Mouse (Mus musculus): ENCODE results near the gene Elovl1. TPM values are rescaled to one million over a fixed set of nuclear protein-coding genes. Genes with fewer than 3 reads are reported as not detected.

Elovl1 gene
- polyA plus RNA-seq, 1 experiment from 2014 or later = 225 TPM

GRCm38 (mm10) chr4:118396433-118396832 lies 31.5 kb upstream of the Elovl1 start:
- peak; percentile 60 for ATAC-seq
- Histone ChIP-seq H3K9ac (ENCODE audit: low read depth, low read length) (no peak overlapping the region), H3K9me3 (ENCODE audit: control insufficient read depth) (no peaks in the 10 kb centered on the region), H3K4me3 (ENCODE audit: low read depth, low read length) (no peak overlapping the region), H3K27me3 (replicated peaks; ENCODE audit: control insufficient read depth, insufficient read depth, low read length) (no peaks in the 10 kb centered on the region), H3K4me1 (replicated peaks; ENCODE audit: control insufficient read depth, insufficient read depth, low read length) (no peaks in the 10 kb centered on the region), H3K36me3 (ENCODE audit: control insufficient read depth, insufficient read depth) (peaks cover 76% of the 10 kb centered on the region), H3K4me2 (replicated peaks; ENCODE audit: low read depth) (no peak overlapping the region), H3K27ac (ENCODE audit: low read depth, low read length) (peak overlapping the region; percentile 46)
- WGBS = 42% methylated on average over 3 of the region's 3 CpGs
- no peak for TF ChIP-seq CTCF (IDR thresholded peaks at IDR 0.05; ENCODE audit: low read depth)

GRCm38 (mm10) chr4:118398400-118398799 lies 29.5 kb upstream of the Elovl1 start:
- H3K4me3 ChIP-seq (ENCODE audit: low read depth, low read length) = no peak overlapping the region

GRCm38 (mm10) chr4:118401421-118401820 lies 26.5 kb upstream of the Elovl1 start:
- Histone ChIP-seq H3K9ac (ENCODE audit: low read depth, low read length) (no peak overlapping the region), H3K36me3 (ENCODE audit: control insufficient read depth, insufficient read depth) (peaks cover 71% of the 10 kb centered on the region), H3K4me2 (replicated peaks; ENCODE audit: low read depth) (no peak overlapping the region), H3K4me3 (ENCODE audit: low read depth, low read length) (no peak overlapping the region), H3K4me1 (replicated peaks; ENCODE audit: control insufficient read depth, insufficient read depth, low read length) (no peaks in the 10 kb centered on the region), H3K27ac (ENCODE audit: low read depth, low read length) (no peak overlapping the region), H3K27me3 (replicated peaks; ENCODE audit: control insufficient read depth, insufficient read depth, low read length) (no peaks in the 10 kb centered on the region), H3K9me3 (ENCODE audit: control insufficient read depth) (no peaks in the 10 kb centered on the region)
- 87% methylated on average over 3 of the region's 3 CpGs for WGBS
- no peak for ATAC-seq
- TF ChIP-seq CTCF (IDR thresholded peaks at IDR 0.05; ENCODE audit: low read depth) = no peak

More at GRCm38 (mm10) chr4:118398400-118398799, 29.5 kb upstream of the Elovl1 start:
- no peak overlapping the region for H3K9ac ChIP-seq (ENCODE audit: low read depth, low read length)
- H3K27me3 ChIP-seq (replicated peaks; ENCODE audit: control insufficient read depth, insufficient read depth, low read length) = no peaks in the 10 kb centered on the region
- no peak for ATAC-seq
- H3K9me3 ChIP-seq (ENCODE audit: control insufficient read depth) = no peaks in the 10 kb centered on the region
- H3K4me1 ChIP-seq (replicated peaks; ENCODE audit: control insufficient read depth, insufficient read depth, low read length) = no peaks in the 10 kb centered on the region
- no peak for TF ChIP-seq CTCF (IDR thresholded peaks at IDR 0.05; ENCODE audit: low read depth)
- H3K36me3 ChIP-seq (ENCODE audit: control insufficient read depth, insufficient read depth) = peaks cover 76% of the 10 kb centered on the region
- H3K4me2 ChIP-seq (replicated peaks; ENCODE audit: low read depth) = no peak overlapping the region
- H3K27ac ChIP-seq (ENCODE audit: low read depth, low read length) = no peak overlapping the region
- WGBS = 93% methylated on average over 6 of the region's 6 CpGs

- Histone ChIP-seq H3K4me1 (replicated peaks; ENCODE audit: control insufficient read depth, insufficient read depth, low read length) (no peaks in the 10 kb centered on the region), H3K9ac (ENCODE audit: low read depth, low read length) (no peak overlapping the region), H3K9me3 (ENCODE audit: control insufficient read depth) (no peaks in the 10 kb centered on the region), H3K4me3 (ENCODE audit: low read depth, low read length) (no peak overlapping the region), H3K36me3 (ENCODE audit: control insufficient read depth, insufficient read depth) (peaks cover 66% of the 10 kb centered on the region), H3K27me3 (replicated peaks; ENCODE audit: control insufficient read depth, insufficient read depth, low read length) (no peaks in the 10 kb centered on the region), H3K4me2 (replicated peaks; ENCODE audit: low read depth) (no peak overlapping the region), H3K27ac (ENCODE audit: low read depth, low read length) (no peak overlapping the region)
- ATAC-seq = no peak
- 84% methylated on average over 5 of the region's 5 CpGs for WGBS
- TF ChIP-seq CTCF (IDR thresholded peaks at IDR 0.05; ENCODE audit: low read depth) = no peak
Observed at GRCm38 (mm10) chr4:118401918-118402317, 26.0 kb upstream of the Elovl1 start.

GRCm38 (mm10) chr4:118402701-118403100 lies 25.2 kb upstream of the Elovl1 start:
- 92% methylated on average over 12 of the region's 12 CpGs for WGBS
- no peak for ATAC-seq

GRCm38 (mm10) chr4:118409142-118409900 lies 18.6 kb upstream of the Elovl1 start, which contains the start of the genes Szt2 and Med8:
TSS of gene Szt2 (minus strand) at chr4:118409273.
TSS of gene Med8 (plus strand) at chr4:118409337.
- H3K27ac ChIP-seq (ENCODE audit: low read depth, low read length) = peak within 1 kb of the TSS; percentile 73
- H3K36me3 ChIP-seq (ENCODE audit: control insufficient read depth, insufficient read depth) = peaks cover 26% of the 10 kb centered on the region
- peak within 1 kb of the TSS; percentile 83 for H3K4me3 ChIP-seq (ENCODE audit: low read depth, low read length)
- H3K9ac ChIP-seq (ENCODE audit: low read depth, low read length) = peak within 1 kb of the TSS; percentile 82
- H3K27me3 ChIP-seq (replicated peaks; ENCODE audit: control insufficient read depth, insufficient read depth, low read length) = no peaks in the 10 kb centered on the region
- H3K4me2 ChIP-seq (replicated peaks; ENCODE audit: low read depth) = peak within 1 kb of the TSS; percentile 81
- no peak for TF ChIP-seq CTCF (IDR thresholded peaks at IDR 0.05; ENCODE audit: low read depth)
- no peaks in the 10 kb centered on the region for H3K9me3 ChIP-seq (ENCODE audit: control insufficient read depth)
- peak; percentile 96 for ATAC-seq
- H3K4me1 ChIP-seq (replicated peaks; ENCODE audit: control insufficient read depth, insufficient read depth, low read length) = peaks cover 4% of the 10 kb centered on the region; the same call in 1 of the 2 replicates
- under 1% methylated on average over 53 of the region's 53 CpGs for WGBS

More at GRCm38 (mm10) chr4:118402701-118403100, 25.2 kb upstream of the Elovl1 start:
- Histone ChIP-seq H3K36me3 (ENCODE audit: control insufficient read depth, insufficient read depth) (peaks cover 60% of the 10 kb centered on the region), H3K9me3 (ENCODE audit: control insufficient read depth) (no peaks in the 10 kb centered on the region), H3K27me3 (replicated peaks; ENCODE audit: control insufficient read depth, insufficient read depth, low read length) (no peaks in the 10 kb centered on the region), H3K4me3 (ENCODE audit: low read depth, low read length) (no peak overlapping the region), H3K4me1 (replicated peaks; ENCODE audit: control insufficient read depth, insufficient read depth, low read length) (no peaks in the 10 kb centered on the region), H3K27ac (ENCODE audit: low read depth, low read length) (no peak overlapping the region), H3K9ac (ENCODE audit: low read depth, low read length) (no peak overlapping the region), H3K4me2 (replicated peaks; ENCODE audit: low read depth) (no peak overlapping the region)
- TF ChIP-seq CTCF (IDR thresholded peaks at IDR 0.05; ENCODE audit: low read depth) = no peak
